Mouse (Mus musculus): ENCODE data around the gene Gm37240. TPM values are rescaled to one million over a fixed set of nuclear protein-coding genes. Genes with fewer than 3 reads are reported as not detected.

The Gm37240 gene
- polyA plus RNA-seq, 1 experiment from 2014 or later = 18.1 TPM

GRCm38 (mm10) chr3:85666736-85667135, 220.6 kb downstream of the Gm37240 start:
- no peak overlapping the region for H3K4me2 ChIP-seq (replicated peaks; ENCODE audit: low read depth)
- H3K9me3 ChIP-seq (ENCODE audit: control insufficient read depth, low read length) = no peaks in the 10 kb centered on the region
- no peak overlapping the region for H3K27ac ChIP-seq (replicated peaks)
- H3K9ac ChIP-seq (ENCODE audit: low read length) = no peak overlapping the region
- DNase-seq (ENCODE audit: low spot score) = no peak
- no peaks in the 10 kb centered on the region for H3K27me3 ChIP-seq (ENCODE audit: control insufficient read depth, insufficient read depth, low read length)
- no peaks in the 10 kb centered on the region; the same call in 1 of the 2 replicates for H3K36me3 ChIP-seq (ENCODE audit: control insufficient read depth, insufficient read depth, low read length)
- H3K4me1 ChIP-seq (replicated peaks; ENCODE audit: control insufficient read depth, insufficient read depth) = no peaks in the 10 kb centered on the region
- no peak for ATAC-seq (ENCODE audit: low FRiP score, low TSS enrichment)
- TF ChIP-seq EP300 (optimal IDR thresholded peaks at IDR 0.05) (no peak), CTCF (IDR thresholded peaks at IDR 0.05; ENCODE audit: low read depth) (no peak)
- H3K4me3 ChIP-seq (ENCODE audit: low read depth, low read length) = no peak overlapping the region
- WGBS = 48% methylated on average over 12 of the region's 12 CpGs

- H3K36me3 ChIP-seq (ENCODE audit: control insufficient read depth, insufficient read depth, low read length) = no peaks in the 10 kb centered on the region; the same call in 1 of the 2 replicates
- TF ChIP-seq EP300 (optimal IDR thresholded peaks at IDR 0.05) (no peak), CTCF (IDR thresholded peaks at IDR 0.05; ENCODE audit: low read depth) (no peak)
- no peaks in the 10 kb centered on the region for H3K4me1 ChIP-seq (replicated peaks; ENCODE audit: control insufficient read depth, insufficient read depth)
- no peak overlapping the region for H3K9ac ChIP-seq (ENCODE audit: low read length)
- H3K9me3 ChIP-seq (ENCODE audit: control insufficient read depth, low read length) = no peaks in the 10 kb centered on the region
- WGBS = 54% methylated on average over 3 of the region's 3 CpGs
- peak; percentile 84 for ATAC-seq (ENCODE audit: low FRiP score, low TSS enrichment)
- no peak overlapping the region for H3K4me2 ChIP-seq (replicated peaks; ENCODE audit: low read depth)
- DNase-seq (ENCODE audit: low spot score) = no peak
- H3K27me3 ChIP-seq (ENCODE audit: control insufficient read depth, insufficient read depth, low read length) = no peaks in the 10 kb centered on the region
- no peak overlapping the region for H3K4me3 ChIP-seq (ENCODE audit: low read depth, low read length)
- H3K27ac ChIP-seq (replicated peaks) = no peak overlapping the region
Measured at GRCm38 (mm10) chr3:85666166-85666565, 221.2 kb downstream of the Gm37240 start.

GRCm38 (mm10) chr3:85664591-85665171, 222.6 kb downstream of the Gm37240 start:
- H3K9me3 ChIP-seq (ENCODE audit: control insufficient read depth, low read length) = no peaks in the 10 kb centered on the region
- TF ChIP-seq EP300 (optimal IDR thresholded peaks at IDR 0.05) (no peak), CTCF (IDR thresholded peaks at IDR 0.05; ENCODE audit: low read depth) (no peak)
- no peak overlapping the region for H3K9ac ChIP-seq (ENCODE audit: low read length)
- WGBS = 82% methylated on average over 10 of the region's 10 CpGs
- no peak overlapping the region for H3K4me3 ChIP-seq (ENCODE audit: low read depth, low read length)
- H3K36me3 ChIP-seq (ENCODE audit: control insufficient read depth, insufficient read depth, low read length) = no peaks in the 10 kb centered on the region; the same call in 1 of the 2 replicates
- no peak overlapping the region for H3K4me2 ChIP-seq (replicated peaks; ENCODE audit: low read depth)
- H3K27me3 ChIP-seq (ENCODE audit: control insufficient read depth, insufficient read depth, low read length) = no peaks in the 10 kb centered on the region
- DNase-seq (ENCODE audit: low spot score) = no peak
- ATAC-seq (ENCODE audit: low FRiP score, low TSS enrichment) = no peak
- no peaks in the 10 kb centered on the region for H3K4me1 ChIP-seq (replicated peaks; ENCODE audit: control insufficient read depth, insufficient read depth)
- no peak overlapping the region for H3K27ac ChIP-seq (replicated peaks)

- DNase-seq (ENCODE audit: low spot score) = no peak
- Histone ChIP-seq H3K27ac (replicated peaks) (no peak overlapping the region), H3K4me1 (replicated peaks; ENCODE audit: control insufficient read depth, insufficient read depth) (no peaks in the 10 kb centered on the region), H3K4me3 (ENCODE audit: low read depth, low read length) (no peak overlapping the region), H3K9me3 (ENCODE audit: control insufficient read depth, low read length) (no peaks in the 10 kb centered on the region), H3K36me3 (ENCODE audit: control insufficient read depth, insufficient read depth, low read length) (no peaks in the 10 kb centered on the region; the same call in 1 of the 2 replicates), H3K4me2 (replicated peaks; ENCODE audit: low read depth) (no peak overlapping the region), H3K27me3 (ENCODE audit: control insufficient read depth, insufficient read depth, low read length) (no peaks in the 10 kb centered on the region), H3K9ac (ENCODE audit: low read length) (no peak overlapping the region)
- TF ChIP-seq EP300 (optimal IDR thresholded peaks at IDR 0.05) (no peak), CTCF (IDR thresholded peaks at IDR 0.05; ENCODE audit: low read depth) (no peak)
- ATAC-seq (ENCODE audit: low FRiP score, low TSS enrichment) = no peak
- WGBS = 73% methylated on average over 5 of the region's 5 CpGs
Measured at GRCm38 (mm10) chr3:85663826-85664225, 223.5 kb downstream of the Gm37240 start.

- H3K27me3 ChIP-seq (ENCODE audit: control insufficient read depth, insufficient read depth, low read length) = no peaks in the 10 kb centered on the region
- H3K27ac ChIP-seq (replicated peaks) = no peak overlapping the region
- DNase-seq (ENCODE audit: low spot score) (no peak), ATAC-seq (ENCODE audit: low FRiP score, low TSS enrichment) (no peak)
- no peaks in the 10 kb centered on the region; the same call in 1 of the 2 replicates for H3K36me3 ChIP-seq (ENCODE audit: control insufficient read depth, insufficient read depth, low read length)
- H3K4me1 ChIP-seq (replicated peaks; ENCODE audit: control insufficient read depth, insufficient read depth) = no peaks in the 10 kb centered on the region
- H3K4me2 ChIP-seq (replicated peaks; ENCODE audit: low read depth) = no peak overlapping the region
- no peaks in the 10 kb centered on the region for H3K9me3 ChIP-seq (ENCODE audit: control insufficient read depth, low read length)
- H3K9ac ChIP-seq (ENCODE audit: low read length) = no peak overlapping the region
- no peak overlapping the region for H3K4me3 ChIP-seq (ENCODE audit: low read depth, low read length)
- TF ChIP-seq CTCF (IDR thresholded peaks at IDR 0.05; ENCODE audit: low read depth) = no peak
- WGBS = 76% methylated on average over 10 of the region's 10 CpGs
Measured at GRCm38 (mm10) chr3:85661926-85662813, 225.1 kb downstream of the Gm37240 start.

GRCm38 (mm10) chr3:85659681-85660080, 227.6 kb downstream of the Gm37240 start:
- Histone ChIP-seq H3K27ac (replicated peaks) (no peak overlapping the region), H3K9ac (ENCODE audit: low read length) (no peak overlapping the region), H3K9me3 (ENCODE audit: control insufficient read depth, low read length) (no peaks in the 10 kb centered on the region), H3K4me3 (ENCODE audit: low read depth, low read length) (no peak overlapping the region), H3K4me2 (replicated peaks; ENCODE audit: low read depth) (no peak overlapping the region), H3K36me3 (ENCODE audit: control insufficient read depth, insufficient read depth, low read length) (no peaks in the 10 kb centered on the region), H3K27me3 (ENCODE audit: control insufficient read depth, insufficient read depth, low read length) (no peaks in the 10 kb centered on the region), H3K4me1 (replicated peaks; ENCODE audit: control insufficient read depth, insufficient read depth) (no peaks in the 10 kb centered on the region)
- no peak for DNase-seq (ENCODE audit: low spot score)
- 88% methylated on average over 7 of the region's 7 CpGs for WGBS
- TF ChIP-seq EP300 (optimal IDR thresholded peaks at IDR 0.05) = no peak
- no peak for TF ChIP-seq CTCF (IDR thresholded peaks at IDR 0.05; ENCODE audit: low read depth)
- ATAC-seq (ENCODE audit: low FRiP score, low TSS enrichment) = no peak
